Mouse (Mus musculus): ENCODE results near the gene Gm13287. TPM values are rescaled to one million over a fixed set of nuclear protein-coding genes. Genes with fewer than 3 reads are reported as not detected.
"Not testable (repeated sequence)": the region's sequence is repeated elsewhere in the genome, so short reads cannot be mapped to it uniquely, and the experiment has no call there.

The Gm13287 gene
- polyA plus RNA-seq, 2 experiments = not detected

DNA sequence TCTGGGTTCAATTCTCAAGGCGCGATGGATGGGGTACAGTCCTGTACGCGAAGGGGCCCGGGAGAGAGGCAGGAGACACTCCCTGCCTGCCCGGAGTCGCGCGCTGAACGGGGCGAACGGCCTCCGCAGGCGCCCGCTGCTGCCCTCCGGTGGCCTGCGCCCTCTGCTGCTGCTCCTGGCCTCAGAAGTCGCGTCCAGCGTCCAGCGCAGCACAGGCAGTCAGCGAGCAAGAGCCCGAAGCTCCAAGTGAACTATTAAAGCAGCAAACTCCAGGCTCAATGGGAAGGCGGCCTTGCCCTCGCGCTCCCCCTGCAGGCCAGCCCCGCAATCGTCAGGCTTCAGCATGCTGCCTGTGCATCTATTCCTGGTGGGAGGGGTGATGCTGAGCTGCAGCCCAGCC, 42.6 kb upstream of the Gm13287 start:
- H3K27ac ChIP-seq; H3K9me3 ChIP-seq (ENCODE audit: control insufficient read depth, low read length); H3K27me3 ChIP-seq (ENCODE audit: control insufficient read depth, insufficient read depth, low read length); H3K4me1 ChIP-seq (replicated peaks; ENCODE audit: control insufficient read depth in 2 of 2, insufficient read depth in 2 of 2, low read length in 1 of 2); H3K36me3 ChIP-seq (replicated peaks; ENCODE audit: control insufficient read depth, insufficient read depth, low read depth); H3K9ac ChIP-seq (replicated peaks); ATAC-seq (ENCODE audit: insufficient read depth): not testable (repeated sequence)
- peak; percentile 75 for TF ChIP-seq CTCF (IDR thresholded peaks at IDR 0.05; ENCODE audit: low read depth)
- under 1% methylated on average over 24 of the region's 28 CpGs for WGBS (ENCODE audit: insufficient replicate concordance)
- H3K4me3 ChIP-seq (ENCODE audit: insufficient read depth in 1 of 2, low read depth in 2 of 2, low read length in 2 of 2) = peak overlapping the region; percentile 6 to 43; a peak in 3 of 4 replicates
- peak in 1 of 3 experiments; percentile 67 for DNase-seq (ENCODE audit: low read depth in 3 of 3, low spot score in 3 of 3)
- peak overlapping the region; percentile 42 for H3K4me2 ChIP-seq (ENCODE audit: low read depth)

DNA sequence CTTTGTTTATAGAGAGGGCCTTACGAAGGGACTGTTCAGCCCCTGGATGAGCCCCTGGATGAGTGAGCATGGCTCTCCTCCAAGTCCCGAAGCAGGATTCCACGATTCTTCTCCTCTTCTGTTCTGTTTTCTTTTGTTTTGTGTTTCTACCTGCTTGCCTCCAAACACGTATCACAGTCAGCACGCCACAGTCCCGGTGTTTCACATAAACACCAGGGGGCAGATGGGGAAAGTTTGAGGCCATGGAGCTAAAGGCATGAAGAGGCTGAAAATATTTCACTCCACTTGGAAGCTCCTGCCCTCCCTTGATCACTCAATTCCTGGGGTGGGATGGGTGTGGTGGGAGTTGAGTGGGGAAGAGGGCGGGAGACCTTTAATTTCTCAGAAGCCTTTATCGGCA, 41.3 kb upstream of the Gm13287 start:
- not testable (repeated sequence) for H3K9me3 ChIP-seq (ENCODE audit: control insufficient read depth, low read length); H3K4me3 ChIP-seq (ENCODE audit: insufficient read depth in 1 of 2, low read depth in 2 of 2, low read length in 2 of 2); H3K4me1 ChIP-seq (replicated peaks; ENCODE audit: control insufficient read depth in 2 of 2, insufficient read depth in 2 of 2, low read length in 1 of 2); ATAC-seq (ENCODE audit: insufficient read depth); H3K9ac ChIP-seq (replicated peaks); H3K36me3 ChIP-seq (replicated peaks; ENCODE audit: control insufficient read depth, insufficient read depth, low read depth); H3K27me3 ChIP-seq (ENCODE audit: control insufficient read depth, insufficient read depth, low read length); H3K27ac ChIP-seq; H3K4me2 ChIP-seq (ENCODE audit: low read depth); DNase-seq (ENCODE audit: low read depth in 3 of 3, low spot score in 3 of 3)
- 58% methylated on average over 6 of the region's 8 CpGs for WGBS (ENCODE audit: insufficient replicate concordance)

DNA sequence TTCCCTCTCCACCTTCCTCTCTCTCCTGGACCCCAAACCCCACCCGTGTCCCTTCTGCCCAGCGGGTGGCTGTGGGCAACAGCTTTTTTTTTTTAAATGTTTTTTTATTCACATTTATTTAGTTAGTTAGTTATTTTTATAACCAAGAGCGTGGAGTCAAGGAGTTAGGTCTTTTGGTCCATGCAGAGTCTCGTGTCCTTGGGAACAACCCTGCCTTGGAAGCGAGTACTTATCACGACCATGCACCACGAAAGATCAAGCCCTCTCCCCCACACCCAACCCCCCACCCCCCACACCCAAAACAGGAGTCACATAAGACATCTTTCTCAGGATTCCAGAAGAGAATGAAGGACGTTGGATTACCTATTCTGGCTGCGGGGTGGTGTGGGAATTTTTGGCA, 40.7 kb upstream of the Gm13287 start:
- H3K4me3 ChIP-seq (ENCODE audit: insufficient read depth in 1 of 2, low read depth in 2 of 2, low read length in 2 of 2); H3K27me3 ChIP-seq (ENCODE audit: control insufficient read depth, insufficient read depth, low read length); H3K27ac ChIP-seq; H3K9me3 ChIP-seq (ENCODE audit: control insufficient read depth, low read length); H3K36me3 ChIP-seq (replicated peaks; ENCODE audit: control insufficient read depth, insufficient read depth, low read depth); H3K4me1 ChIP-seq (replicated peaks; ENCODE audit: control insufficient read depth in 2 of 2, insufficient read depth in 2 of 2, low read length in 1 of 2); H3K9ac ChIP-seq (replicated peaks); H3K4me2 ChIP-seq (ENCODE audit: low read depth); ATAC-seq (ENCODE audit: insufficient read depth); DNase-seq (ENCODE audit: low read depth in 3 of 3, low spot score in 3 of 3): not testable (repeated sequence)
- whole genome bisulfite sequencing (ENCODE audit: insufficient replicate concordance) = 41% methylated on average over 9 of the region's 9 CpGs

DNA sequence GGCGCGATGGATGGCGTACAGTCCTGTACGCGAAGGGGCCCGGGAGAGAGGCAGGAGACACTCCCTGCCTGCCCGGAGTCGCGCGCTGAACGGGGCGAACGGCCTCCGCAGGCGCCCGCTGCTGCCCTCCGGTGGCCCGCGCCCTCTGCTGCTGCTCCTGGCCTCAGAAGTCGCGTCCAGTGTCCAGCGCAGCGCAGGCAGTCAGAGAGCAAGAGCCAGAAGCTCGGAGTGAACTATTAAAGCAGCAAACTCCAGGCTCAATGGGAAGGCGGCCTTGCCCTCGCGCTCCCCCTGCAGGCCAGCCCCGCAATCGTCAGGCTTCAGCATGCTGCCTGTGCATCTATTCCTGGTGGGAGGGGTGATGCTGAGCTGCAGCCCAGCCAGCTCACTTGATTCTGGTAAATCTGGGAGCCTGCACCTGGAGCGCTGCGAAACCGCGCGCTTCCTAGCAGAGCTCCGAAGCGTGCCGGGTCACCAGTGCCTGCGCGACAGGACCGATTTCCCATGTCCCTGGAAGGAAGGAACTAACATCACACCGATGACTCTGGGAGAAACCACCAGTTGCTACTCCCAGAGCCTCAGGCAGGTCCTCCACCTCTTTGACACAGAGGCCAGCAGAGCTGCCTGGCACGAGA, 39.6 kb upstream of the Gm13287 start:
- Histone ChIP-seq H3K4me3 (ENCODE audit: insufficient read depth in 1 of 2, low read depth in 2 of 2, low read length in 2 of 2) (peak overlapping the region; percentile 39 to 48), H3K4me2 (ENCODE audit: low read depth) (peak overlapping the region; percentile 63)
- H3K9ac ChIP-seq (replicated peaks); H3K9me3 ChIP-seq (ENCODE audit: control insufficient read depth, low read length); ATAC-seq (ENCODE audit: insufficient read depth); H3K4me1 ChIP-seq (replicated peaks; ENCODE audit: control insufficient read depth in 2 of 2, insufficient read depth in 2 of 2, low read length in 1 of 2); H3K27ac ChIP-seq; H3K36me3 ChIP-seq (replicated peaks; ENCODE audit: control insufficient read depth, insufficient read depth, low read depth); H3K27me3 ChIP-seq (ENCODE audit: control insufficient read depth, insufficient read depth, low read length): not testable (repeated sequence)
- TF ChIP-seq CTCF (IDR thresholded peaks at IDR 0.05; ENCODE audit: low read depth) = peak; percentile 73
- 5% methylated on average over 23 of the region's 42 CpGs for WGBS (ENCODE audit: insufficient replicate concordance)
- DNase-seq (ENCODE audit: low read depth in 3 of 3, low spot score in 3 of 3) = peak in 1 of 3 experiments; percentile 52

DNA sequence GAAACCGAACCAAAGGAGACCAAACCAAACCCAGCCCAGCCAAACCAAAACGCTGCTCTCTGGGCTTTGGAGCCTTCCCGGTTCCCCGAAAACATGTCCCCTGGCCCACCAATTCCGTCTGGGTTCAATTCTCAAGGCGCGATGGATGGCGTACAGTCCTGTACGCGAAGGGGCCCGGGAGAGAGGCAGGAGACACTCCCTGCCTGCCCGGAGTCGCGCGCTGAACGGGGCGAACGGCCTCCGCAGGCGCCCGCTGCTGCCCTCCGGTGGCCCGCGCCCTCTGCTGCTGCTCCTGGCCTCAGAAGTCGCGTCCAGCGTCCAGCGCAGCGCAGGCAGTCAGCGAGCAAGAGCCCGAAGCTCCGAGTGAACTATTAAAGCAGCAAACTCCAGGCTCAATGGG, 29.5 kb upstream of the Gm13287 start, which contains the start of gene Gm13290:
TSS of gene Gm13290 (plus strand) at position 301 of the 400 bp plus-strand sequence.
- H3K4me2 ChIP-seq (ENCODE audit: low read depth); DNase-seq (ENCODE audit: low read depth in 3 of 3, low spot score in 3 of 3); H3K9me3 ChIP-seq (ENCODE audit: control insufficient read depth, low read length); H3K9ac ChIP-seq (replicated peaks); H3K4me1 ChIP-seq (replicated peaks; ENCODE audit: control insufficient read depth in 2 of 2, insufficient read depth in 2 of 2, low read length in 1 of 2); H3K4me3 ChIP-seq (ENCODE audit: insufficient read depth in 1 of 2, low read depth in 2 of 2, low read length in 2 of 2); H3K36me3 ChIP-seq (replicated peaks; ENCODE audit: control insufficient read depth, insufficient read depth, low read depth); ATAC-seq (ENCODE audit: insufficient read depth); H3K27ac ChIP-seq; H3K27me3 ChIP-seq (ENCODE audit: control insufficient read depth, insufficient read depth, low read length): not testable (repeated sequence)
- WGBS (ENCODE audit: insufficient replicate concordance) = no CpG with 5 or more reads among the region's 32 CpGs

DNA sequence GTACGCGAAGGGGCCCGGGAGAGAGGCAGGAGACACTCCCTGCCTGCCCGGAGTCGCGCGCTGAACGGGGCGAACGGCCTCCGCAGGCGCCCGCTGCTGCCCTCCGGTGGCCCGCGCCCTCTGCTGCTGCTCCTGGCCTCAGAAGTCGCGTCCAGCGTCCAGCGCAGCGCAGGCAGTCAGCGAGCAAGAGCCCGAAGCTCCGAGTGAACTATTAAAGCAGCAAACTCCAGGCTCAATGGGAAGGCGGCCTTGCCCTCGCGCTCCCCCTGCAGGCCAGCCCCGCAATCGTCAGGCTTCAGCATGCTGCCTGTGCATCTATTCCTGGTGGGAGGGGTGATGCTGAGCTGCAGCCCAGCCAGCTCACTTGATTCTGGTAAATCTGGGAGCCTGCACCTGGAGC, 26.4 kb upstream of the Gm13287 start, which contains the start of gene Gm13289:
TSS of gene Gm13289 (plus strand) at position 301 of the 400 bp plus-strand sequence.
- WGBS (ENCODE audit: insufficient replicate concordance) = no CpG with 5 or more reads among the region's 29 CpGs
- H3K27me3 ChIP-seq (ENCODE audit: control insufficient read depth, insufficient read depth, low read length) = not testable (repeated sequence)

DNA sequence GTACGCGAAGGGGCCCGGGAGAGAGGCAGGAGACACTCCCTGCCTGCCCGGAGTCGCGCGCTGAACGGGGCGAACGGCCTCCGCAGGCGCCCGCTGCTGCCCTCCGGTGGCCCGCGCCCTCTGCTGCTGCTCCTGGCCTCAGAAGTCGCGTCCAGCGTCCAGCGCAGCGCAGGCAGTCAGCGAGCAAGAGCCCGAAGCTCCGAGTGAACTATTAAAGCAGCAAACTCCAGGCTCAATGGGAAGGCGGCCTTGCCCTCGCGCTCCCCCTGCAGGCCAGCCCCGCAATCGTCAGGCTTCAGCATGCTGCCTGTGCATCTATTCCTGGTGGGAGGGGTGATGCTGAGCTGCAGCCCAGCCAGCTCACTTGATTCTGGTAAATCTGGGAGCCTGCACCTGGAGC, 23.5 kb upstream of the Gm13287 start, which contains the start of gene Gm13272:
TSS of gene Gm13272 (plus strand) at position 301 of the 400 bp plus-strand sequence.
- no CpG with 5 or more reads among the region's 29 CpGs for WGBS (ENCODE audit: insufficient replicate concordance)
- H3K9ac ChIP-seq (replicated peaks); H3K36me3 ChIP-seq (replicated peaks; ENCODE audit: control insufficient read depth, insufficient read depth, low read depth); H3K27me3 ChIP-seq (ENCODE audit: control insufficient read depth, insufficient read depth, low read length); DNase-seq (ENCODE audit: low read depth in 3 of 3, low spot score in 3 of 3); H3K9me3 ChIP-seq (ENCODE audit: control insufficient read depth, low read length); H3K4me3 ChIP-seq (ENCODE audit: insufficient read depth in 1 of 2, low read depth in 2 of 2, low read length in 2 of 2); H3K4me2 ChIP-seq (ENCODE audit: low read depth); ATAC-seq (ENCODE audit: insufficient read depth); H3K27ac ChIP-seq; H3K4me1 ChIP-seq (replicated peaks; ENCODE audit: control insufficient read depth in 2 of 2, insufficient read depth in 2 of 2, low read length in 1 of 2): not testable (repeated sequence)

More for the DNA sequence above, 26.4 kb upstream of the Gm13287 start, which contains the start of gene Gm13289:
- H3K4me1 ChIP-seq (replicated peaks; ENCODE audit: control insufficient read depth in 2 of 2, insufficient read depth in 2 of 2, low read length in 1 of 2); H3K4me3 ChIP-seq (ENCODE audit: insufficient read depth in 1 of 2, low read depth in 2 of 2, low read length in 2 of 2); H3K27ac ChIP-seq; DNase-seq (ENCODE audit: low read depth in 3 of 3, low spot score in 3 of 3); H3K9ac ChIP-seq (replicated peaks); H3K36me3 ChIP-seq (replicated peaks; ENCODE audit: control insufficient read depth, insufficient read depth, low read depth); H3K9me3 ChIP-seq (ENCODE audit: control insufficient read depth, low read length); H3K4me2 ChIP-seq (ENCODE audit: low read depth); ATAC-seq (ENCODE audit: insufficient read depth): not testable (repeated sequence)

DNA sequence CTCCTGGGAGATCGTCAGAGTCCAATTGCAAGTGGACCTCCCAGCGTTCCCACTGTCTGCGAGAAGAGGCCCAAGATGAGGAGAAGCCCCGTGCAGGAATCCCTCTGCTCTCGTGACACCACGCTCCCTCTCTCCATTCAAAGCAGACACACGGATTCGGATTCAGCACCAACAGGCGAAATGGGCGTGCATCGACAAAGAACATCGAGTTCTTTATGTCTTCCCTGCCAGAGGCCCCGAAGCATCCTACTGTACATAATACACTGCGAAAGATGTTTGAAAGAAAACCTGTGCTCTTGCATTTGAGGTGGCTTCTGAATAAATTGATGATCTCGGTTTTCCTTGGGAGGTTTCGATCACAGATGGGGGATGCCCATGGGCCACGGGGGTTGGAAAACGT, 22.7 kb upstream of the Gm13287 start:
- not testable (repeated sequence) for H3K27me3 ChIP-seq (ENCODE audit: control insufficient read depth, insufficient read depth, low read length); H3K36me3 ChIP-seq (replicated peaks; ENCODE audit: control insufficient read depth, insufficient read depth, low read depth); H3K27ac ChIP-seq; ATAC-seq (ENCODE audit: insufficient read depth); H3K9ac ChIP-seq (replicated peaks); H3K4me3 ChIP-seq (ENCODE audit: insufficient read depth in 1 of 2, low read depth in 2 of 2, low read length in 2 of 2); H3K9me3 ChIP-seq (ENCODE audit: control insufficient read depth, low read length); H3K4me2 ChIP-seq (ENCODE audit: low read depth); DNase-seq (ENCODE audit: low read depth in 3 of 3, low spot score in 3 of 3); H3K4me1 ChIP-seq (replicated peaks; ENCODE audit: control insufficient read depth in 2 of 2, insufficient read depth in 2 of 2, low read length in 1 of 2)
- WGBS (ENCODE audit: insufficient replicate concordance) = 33% methylated on average over 15 of the region's 18 CpGs

Data from liver, embryonic 14.5 days (tissue).